In the genomic region with DNA sequence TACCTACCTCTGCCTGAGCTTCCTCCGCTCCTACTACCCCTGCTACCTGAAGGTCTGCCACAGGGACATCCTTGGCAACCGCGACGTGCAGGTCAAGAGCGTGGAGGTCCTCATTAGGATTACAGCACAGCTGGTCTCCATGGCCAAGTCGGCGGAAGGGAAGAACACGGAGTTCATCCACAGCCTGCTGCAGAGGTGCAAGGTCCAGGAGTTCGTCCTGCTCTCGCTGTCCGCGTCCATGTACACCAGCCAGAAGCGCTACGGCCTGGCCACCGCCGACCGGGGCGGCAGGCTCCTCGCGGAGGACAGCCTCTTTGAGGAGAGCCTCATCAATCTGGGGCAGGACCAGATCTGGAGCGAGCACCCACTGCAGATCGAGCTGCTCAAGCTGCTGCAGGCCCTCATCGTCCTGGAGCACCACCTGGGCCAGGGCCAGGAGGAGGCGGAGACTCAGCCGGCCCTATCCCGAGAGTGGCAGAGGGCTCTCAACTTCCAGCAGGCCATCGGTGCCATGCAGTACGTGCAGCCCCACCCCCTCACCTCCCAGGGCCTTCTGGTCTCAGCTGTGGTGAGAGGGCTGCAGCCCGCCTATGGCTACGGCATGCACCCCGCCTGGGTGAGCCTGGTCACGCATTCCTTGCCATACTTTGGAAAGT, we compare ENCODE assay signal across 9 mouse cellular contexts. TPM values are rescaled to one million over a fixed set of nuclear protein-coding genes. Genes with fewer than 3 reads are reported as not detected.
DNase-seq lines count a peak whose midpoint lies in the region; ATAC-seq and TF ChIP-seq lines count a peak whose summit lies in the region.
"Had no signal": no experiment of that assay in that cellular context is flagged by ENCODE, and none has a peak within 500 bp of the region (broad histone marks: within the 10 kb centered on the region; RNA-seq: fewer than 3 reads in every experiment).

No protein-coding gene starts in this region.

- H3K4me1 ChIP-seq in heart, embryonic 12.5 days (replicated peaks), result peaks cover 11% of the 10 kb centered on the region; the same call in 1 of the 2 replicates
- no peaks in the 10 kb centered on the region for H3K4me1 ChIP-seq in ES-Bruce4 (ENCODE audit: control insufficient read depth, insufficient read depth, low read length)
- H3K4me1 ChIP-seq in embryonic facial prominence, embryonic 15.5 days, result 0 out of 2 replicates have a peak, but pooled peaks cover 7% of the 10 kb centered on the region
- no peaks in the 10 kb centered on the region for H3K4me1 ChIP-seq in limb, embryonic 14.5 days (ENCODE audit: control insufficient read depth, insufficient read depth, low read length)

- WGBS in heart, embryonic 12.5 days, result 63% methylated on average over 32 of the region's 32 CpGs
- 67% methylated on average over 32 of the region's 32 CpGs for WGBS in embryonic facial prominence, embryonic 15.5 days
- 69% methylated on average over 29 of the region's 32 CpGs for WGBS in limb, embryonic 14.5 days

- no peak for TF ChIP-seq POLR2A in ES-Bruce4 (IDR thresholded peaks at IDR 0.05; ENCODE audit: insufficient read depth, low read length)
- TF ChIP-seq POLR2A in limb, embryonic 14.5 days (IDR thresholded peaks at IDR 0.05; ENCODE audit: borderline replicate concordance, extremely low read depth, insufficient read depth, insufficient read length), result no peak

- peak overlapping the region; percentile 28; the same call in 1 of the 2 replicates for H3K4me2 ChIP-seq in heart, embryonic 12.5 days
- no peak overlapping the region for H3K4me2 ChIP-seq in embryonic facial prominence, embryonic 15.5 days (replicated peaks)
- no peak overlapping the region; the same call in 1 of the 2 replicates for H3K4me2 ChIP-seq in limb, embryonic 14.5 days (replicated peaks; ENCODE audit: low read depth, low read length, severe bottlenecking)

- no peak for DNase-seq in heart, adult 8-10 months (ENCODE audit: low spot score)
- DNase-seq in limb, embryonic 14.5 days (ENCODE audit: low spot score), result no peak
- no peak for DNase-seq in layer of hippocampus, postnatal 10 days (ENCODE audit: low spot score in 2 of 2)
- no peak for DNase-seq in natural killer cell, adult 2 months (ENCODE audit: low spot score in 2 of 2)
- no peak for DNase-seq in frontal cortex, postnatal 36 days (ENCODE audit: low spot score in 2 of 2)

- H3K27me3 ChIP-seq in heart, embryonic 12.5 days (replicated peaks), result no peaks in the 10 kb centered on the region
- H3K27me3 ChIP-seq in ES-Bruce4 (ENCODE audit: control insufficient read depth, insufficient read depth, low read length, poor library complexity, severe bottlenecking), result no peaks in the 10 kb centered on the region
- H3K27me3 ChIP-seq in embryonic facial prominence, embryonic 15.5 days, result no peaks in the 10 kb centered on the region
- no peaks in the 10 kb centered on the region for H3K27me3 ChIP-seq in limb, embryonic 14.5 days (ENCODE audit: control insufficient read depth, insufficient read depth, low read length)

- H3K27ac ChIP-seq in heart, embryonic 12.5 days (ENCODE audit: poor library complexity, severe bottlenecking), result no peak overlapping the region
- no peak overlapping the region for H3K27ac ChIP-seq in ES-Bruce4 (ENCODE audit: insufficient read depth, low read length)
- no peak overlapping the region for H3K27ac ChIP-seq in embryonic facial prominence, embryonic 15.5 days (replicated peaks)
- H3K27ac ChIP-seq in limb, embryonic 14.5 days (replicated peaks; ENCODE audit: low read depth, low read length), result no peak overlapping the region

- ATAC-seq in heart, embryonic 12.5 days (ENCODE audit: insufficient number of reproducible peaks, low FRiP score), result no peak
- peak; percentile 63 for ATAC-seq in embryonic facial prominence, embryonic 15.5 days (ENCODE audit: insufficient number of reproducible peaks, low FRiP score, low TSS enrichment, low read depth)
- 0 out of 2 replicates have a peak, but pooled peaks have one; percentile 53 for ATAC-seq in limb, embryonic 14.5 days (ENCODE audit: low FRiP score, low read depth)
- ATAC-seq: inflammation-experienced regulatory T-cells, adult 6 months had no signal

- no peak for TF ChIP-seq CTCF in ES-Bruce4 (IDR thresholded peaks at IDR 0.05; ENCODE audit: low read depth, low read length)

- TF ChIP-seq EP300 in ES-Bruce4 (IDR thresholded peaks at IDR 0.05; ENCODE audit: insufficient read depth, low read depth, low read length), result no peak

- no peak overlapping the region for H3K9ac ChIP-seq in heart, embryonic 12.5 days
- no peak overlapping the region for H3K9ac ChIP-seq in ES-Bruce4 (ENCODE audit: low read depth, poor library complexity, severe bottlenecking)
- no peak overlapping the region for H3K9ac ChIP-seq in embryonic facial prominence, embryonic 15.5 days
- no peak overlapping the region for H3K9ac ChIP-seq in limb, embryonic 14.5 days (ENCODE audit: low read depth, low read length, severe bottlenecking)

- no peak overlapping the region for H3K4me3 ChIP-seq in heart, embryonic 12.5 days
- H3K4me3 ChIP-seq in ES-Bruce4 (ENCODE audit: low read depth, low read length), result peak overlapping the region; percentile 30
- no peak overlapping the region for H3K4me3 ChIP-seq in embryonic facial prominence, embryonic 15.5 days (replicated peaks)
- H3K4me3 ChIP-seq in limb, embryonic 14.5 days (replicated peaks; ENCODE audit: low read length), result no peak overlapping the region

- no peaks in the 10 kb centered on the region; the same call in 1 of the 2 replicates for H3K36me3 ChIP-seq in heart, embryonic 12.5 days
- H3K36me3 ChIP-seq in ES-Bruce4 (ENCODE audit: control insufficient read depth, insufficient read depth, low read length, poor library complexity, severe bottlenecking), result no peaks in the 10 kb centered on the region
- H3K36me3 ChIP-seq in embryonic facial prominence, embryonic 15.5 days, result peaks cover 27% of the 10 kb centered on the region
- H3K36me3 ChIP-seq in limb, embryonic 14.5 days (ENCODE audit: control insufficient read depth, insufficient read depth, low read length), result peaks cover 23% of the 10 kb centered on the region; the same call in 1 of the 2 replicates

- H3K9me3 ChIP-seq in heart, embryonic 12.5 days (replicated peaks), result no peaks in the 10 kb centered on the region
- no peaks in the 10 kb centered on the region for H3K9me3 ChIP-seq in ES-Bruce4 (replicated peaks; ENCODE audit: control insufficient read depth, insufficient read depth, low read length, poor library complexity, severe bottlenecking)
- no peaks in the 10 kb centered on the region for H3K9me3 ChIP-seq in embryonic facial prominence, embryonic 15.5 days (replicated peaks)
- H3K9me3 ChIP-seq in limb, embryonic 14.5 days (ENCODE audit: control insufficient read depth, low read length), result no peaks in the 10 kb centered on the region

RNA-seq across cellular contexts. Expression of gene Dop1b, which starts 58.7 kb away (rescaled TPM):
- 6.9 and 9.2 TPM in 2 replicates for polyA plus RNA-seq in heart, embryonic 12.5 days (2016; fragmentation: Nextera tagmentation; extraction: Ambion mirVana)
- total RNA-seq in heart, adult 8-10 months (2022), result 10 to 100 TPM; 16.6 to 19.7 (median 16.8) TPM
- polyA plus RNA-seq in ES-Bruce4 (2011; ENCODE audit: insufficient read depth, insufficient read length, low read depth, missing spikeins), result 16.9 and 17.4 TPM in 2 replicates
- 15.1 and 17.3 TPM in 2 replicates for polyA plus RNA-seq in embryonic facial prominence, embryonic 15.5 days (2015; fragmentation: Nextera tagmentation; extraction: Ambion mirVana)
- polyA plus RNA-seq in limb, embryonic 14.5 days (2012; rRNA removed), result 18.9 and 21.3 TPM in 2 replicates
- 13.0 and 13.8 TPM in 2 replicates for polyA plus RNA-seq in limb, embryonic 14.5 days (2014; fragmentation: Nextera tagmentation; extraction: Ambion mirVana)
- 10 to 100 TPM; 90.1 to 93.3 TPM for total RNA-seq in layer of hippocampus, postnatal 10 days (2021)
